Comparison of ENCODE assay signal across 8 mouse cellular contexts in the genomic region with DNA sequence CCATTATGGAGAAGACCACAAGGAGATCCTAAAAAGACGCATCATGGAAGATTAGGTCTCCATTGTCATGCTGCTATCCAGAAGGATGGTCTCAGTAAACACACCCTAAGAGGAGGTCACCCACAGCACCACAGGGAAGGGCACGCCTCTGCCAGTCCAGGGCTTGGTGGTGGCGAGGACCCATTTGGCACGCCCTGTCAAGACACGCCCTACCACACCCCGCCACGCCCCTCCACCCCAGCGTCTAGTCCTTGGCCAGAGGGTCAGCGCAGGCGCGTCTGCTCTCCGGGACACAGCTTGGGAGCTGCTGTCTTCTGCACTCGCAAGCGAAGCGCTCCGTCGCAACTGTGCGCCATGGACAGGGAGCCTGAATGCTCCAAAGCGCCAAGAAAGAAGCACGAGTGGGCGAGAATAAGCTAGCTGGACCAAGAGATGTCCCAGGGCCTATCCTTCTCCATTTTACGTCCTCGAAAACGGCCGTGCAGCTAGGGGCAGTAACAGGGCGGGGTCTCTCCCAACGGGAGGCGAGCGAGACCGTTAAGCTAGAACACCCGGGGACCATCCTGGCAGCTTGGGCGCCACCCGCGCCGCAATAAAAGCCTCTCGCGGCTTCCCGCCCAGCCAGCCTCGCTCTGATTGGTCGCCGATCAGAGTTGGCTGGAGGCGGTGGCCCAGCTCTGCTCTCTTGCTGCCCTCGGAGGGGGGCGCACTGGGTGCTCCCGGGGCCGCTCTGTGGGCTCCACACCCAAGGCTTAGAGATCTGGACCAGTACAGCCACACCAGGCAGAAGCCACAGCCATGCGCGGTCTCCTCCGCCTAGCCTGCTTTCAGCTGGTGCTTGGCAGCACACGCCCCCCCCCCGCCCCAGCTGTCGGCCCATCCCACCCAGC. TPM values are rescaled to one million over a fixed set of nuclear protein-coding genes. Genes with fewer than 3 reads are reported as not detected.
DNase-seq lines count a peak whose midpoint lies in the region; ATAC-seq and TF ChIP-seq lines count a peak whose summit lies in the region.

No protein-coding gene starts in this region.

- H3K4me3 ChIP-seq in bone marrow, adult 2 months (replicated peaks; ENCODE audit: control insufficient read depth, low read depth, low read length), result peak overlapping the region; percentile 67
- peak overlapping the region; percentile 85 for H3K4me3 ChIP-seq in forebrain, embryonic 10.5 days
- peak overlapping the region; percentile 76 for H3K4me3 ChIP-seq in heart, embryonic 15.5 days
- H3K4me3 ChIP-seq in liver, embryonic 14.5 days (ENCODE audit: insufficient read depth in 1 of 2, low read depth in 2 of 2, low read length in 2 of 2), result peak overlapping the region; percentile 25 to 43; a peak in 3 of 4 replicates
- peak overlapping the region; percentile 68 for H3K4me3 ChIP-seq in olfactory bulb, adult 2 months (ENCODE audit: insufficient read depth, low read depth, low read length)

- H3K4me2 ChIP-seq in heart, embryonic 15.5 days, result peak overlapping the region; percentile 95
- H3K4me2 ChIP-seq in liver, embryonic 14.5 days (ENCODE audit: low read depth), result peak overlapping the region; percentile 48

- H3K9me3 ChIP-seq in forebrain, embryonic 10.5 days, result no peaks in the 10 kb centered on the region
- no peaks in the 10 kb centered on the region for H3K9me3 ChIP-seq in heart, embryonic 15.5 days (replicated peaks)
- no peaks in the 10 kb centered on the region for H3K9me3 ChIP-seq in liver, embryonic 14.5 days (ENCODE audit: control insufficient read depth, low read length)

- no peak for TF ChIP-seq CTCF in bone marrow, adult 2 months (IDR thresholded peaks at IDR 0.05; ENCODE audit: control insufficient read depth, insufficient read depth, low read length)
- TF ChIP-seq CTCF in liver, embryonic 14.5 days (IDR thresholded peaks at IDR 0.05; ENCODE audit: low read depth), result no peak
- no peak for TF ChIP-seq CTCF in olfactory bulb, adult 2 months (IDR thresholded peaks at IDR 0.05; ENCODE audit: insufficient read depth, low read depth, low read length)

- peak overlapping the region; percentile 60 for H3K27ac ChIP-seq in bone marrow, adult 2 months (ENCODE audit: control insufficient read depth, insufficient read depth, low read depth, low read length, poor library complexity)
- H3K27ac ChIP-seq in forebrain, embryonic 10.5 days, result peak overlapping the region; percentile 86
- H3K27ac ChIP-seq in heart, embryonic 15.5 days, result peak overlapping the region; percentile 78
- no peak overlapping the region for H3K27ac ChIP-seq in liver, embryonic 14.5 days
- peak overlapping the region; percentile 96; the same call in 1 of the 2 replicates for H3K27ac ChIP-seq in olfactory bulb, adult 2 months (ENCODE audit: insufficient read depth, low read depth, low read length)

- no peak for TF ChIP-seq EP300 in liver, embryonic 14.5 days (IDR thresholded peaks at IDR 0.05; ENCODE audit: low read depth)

- peak overlapping the region; percentile 77 for H3K9ac ChIP-seq in heart, embryonic 15.5 days
- no peak overlapping the region for H3K9ac ChIP-seq in liver, embryonic 14.5 days (replicated peaks)

- TF ChIP-seq POLR2A in bone marrow, adult 2 months (IDR thresholded peaks at IDR 0.05; ENCODE audit: borderline replicate concordance, control insufficient read depth, low read depth, low read length), result no peak
- no peak for TF ChIP-seq POLR2A in olfactory bulb, adult 2 months (IDR thresholded peaks at IDR 0.05; ENCODE audit: insufficient read depth, low read depth, low read length)

- no peaks in the 10 kb centered on the region for H3K4me1 ChIP-seq in bone marrow, adult 2 months (ENCODE audit: control insufficient read depth, insufficient read depth, low read length)
- H3K4me1 ChIP-seq in forebrain, embryonic 10.5 days, result peaks cover 27% of the 10 kb centered on the region
- peaks cover 48% of the 10 kb centered on the region for H3K4me1 ChIP-seq in heart, embryonic 15.5 days (replicated peaks)
- H3K4me1 ChIP-seq in liver, embryonic 14.5 days (replicated peaks; ENCODE audit: control insufficient read depth in 2 of 2, insufficient read depth in 2 of 2, low read length in 1 of 2), result no peaks in the 10 kb centered on the region
- 0 out of 2 replicates have a peak, but pooled peaks cover 4% of the 10 kb centered on the region for H3K4me1 ChIP-seq in olfactory bulb, adult 2 months (ENCODE audit: control insufficient read depth, insufficient read depth, low read length)

- H3K36me3 ChIP-seq in forebrain, embryonic 10.5 days (replicated peaks), result no peaks in the 10 kb centered on the region
- no peaks in the 10 kb centered on the region for H3K36me3 ChIP-seq in heart, embryonic 15.5 days
- H3K36me3 ChIP-seq in liver, embryonic 14.5 days (replicated peaks; ENCODE audit: control insufficient read depth, insufficient read depth, low read depth), result no peaks in the 10 kb centered on the region

- peak; percentile 43 for DNase-seq in 3134 (ENCODE audit: extremely low read depth, insufficient read length, low spot score)
- peak; percentile 73 for DNase-seq in forebrain, embryonic 10.5 days (ENCODE audit: extremely low spot score, low spot score)
- peak; percentile 60 to 77 for DNase-seq in kidney, postnatal 25 days
- peak in 1 of 3 experiments; percentile 2 for DNase-seq in liver, embryonic 14.5 days (ENCODE audit: low read depth in 3 of 3, low spot score in 3 of 3)
- DNase-seq in thymus, postnatal 36 days, result peak; percentile 27 to 49

- peak; percentile 78 for ATAC-seq in heart, embryonic 15.5 days (replicated peaks; ENCODE audit: insufficient number of reproducible peaks, insufficient read depth, low FRiP score, low read depth)
- peak; percentile 23; the same call in 1 of the 2 replicates for ATAC-seq in liver, embryonic 14.5 days (ENCODE audit: insufficient read depth)

- 2% methylated on average over 52 of the region's 52 CpGs for WGBS in bone marrow, adult 2 months
- WGBS in forebrain, embryonic 10.5 days, result 0% methylated on average over 51 of the region's 52 CpGs
- WGBS in heart, embryonic 15.5 days, result under 1% methylated on average over 52 of the region's 52 CpGs
- under 1% methylated on average over 52 of the region's 52 CpGs for WGBS in liver, embryonic 14.5 days (ENCODE audit: insufficient replicate concordance)
- under 1% methylated on average over 52 of the region's 52 CpGs for WGBS in olfactory bulb, adult 2 months

- H3K27me3 ChIP-seq in forebrain, embryonic 10.5 days (ENCODE audit: poor library complexity, severe bottlenecking), result peaks cover 45% of the 10 kb centered on the region
- H3K27me3 ChIP-seq in heart, embryonic 15.5 days, result no peaks in the 10 kb centered on the region
- H3K27me3 ChIP-seq in liver, embryonic 14.5 days (ENCODE audit: control insufficient read depth, insufficient read depth, low read length), result peaks cover 35% of the 10 kb centered on the region

RNA-seq across cellular contexts. Expression of gene Ncam1, which starts 1.9 kb away (rescaled TPM):
- polyA plus RNA-seq in bone marrow, adult 2 months (2011; ENCODE audit: insufficient read depth, insufficient read length, low replicate concordance, missing spikeins), result 4.2 and 6.9 TPM in 2 replicates
- polyA plus RNA-seq in forebrain, embryonic 10.5 days (2016; fragmentation: Nextera tagmentation; extraction: Ambion mirVana), result 26.9 and 30.2 TPM in 2 replicates
- 122 and 124 TPM in 2 replicates for polyA plus RNA-seq in heart, embryonic 15.5 days (2015; fragmentation: Nextera tagmentation; extraction: Ambion mirVana)
- polyA plus RNA-seq in liver, embryonic 14.5 days (2012; rRNA removed), result 0.60 and 0.62 TPM in 2 replicates
- 1.3 and 1.9 TPM in 2 replicates for polyA plus RNA-seq in liver, embryonic 14.5 days (2014; fragmentation: Nextera tagmentation; extraction: Ambion mirVana)
- 204 TPM in 1 of 2 replicates, not detected in the other for polyA plus RNA-seq in olfactory bulb, adult 2 months (2012; ENCODE audit: insufficient read depth, insufficient read length, low replicate concordance, missing spikeins)

Comparison
In these comparisons a context has a peak if more than half of its experiments do, and no peak if none do; other contexts are left out.
1. H3K4me3 ChIP-seq: peak in every context shown above with its lines; median percentile 85 in forebrain, embryonic 10.5 days; 76 in heart, embryonic 15.5 days; 68 in olfactory bulb, adult 2 months; 67 in bone marrow, adult 2 months; 34 in liver, embryonic 14.5 days.